Mouse (Mus musculus) mesoderm, embryonic 11.5 days (tissue): ENCODE measurements at regions not wholly inside any gene's neighbourhood (a gene's known extent, or its start where the extent isn't known, plus 50 kb on each side); places are given as distances from the start of the nearest gene placed in this dataset.
A peak's percentile ranks its signal among the peaks of the same experiment; 100 is the strongest.

Experiments
- DNase-seq: peaks from one replicate; pipeline ENCODE4 v3.0.0-alpha.2; 2012; ENCODE audit warnings: low read depth, low spot score

GRCm38 (mm10) chr6:51002713-51003112, 348.5 kb upstream of the Npvf start:
- peak; percentile 73 for DNase-seq

- no peak for DNase-seq
Observed at GRCm38 (mm10) chr6:51006074-51006591, 351.9 kb upstream of the Npvf start.

- DNase-seq = no peak
Observed at GRCm38 (mm10) chr6:51009526-51010340, 355.5 kb upstream of the Npvf start.

- DNase-seq = no peak
Observed at GRCm38 (mm10) chr6:51010536-51010935, 356.3 kb upstream of the Npvf start.

- DNase-seq = no peak
Observed at GRCm38 (mm10) chr6:51012086-51012830, 358.0 kb upstream of the Npvf start.

- no peak for DNase-seq
Observed at GRCm38 (mm10) chr6:51015735-51016134, 361.5 kb upstream of the Npvf start.

- DNase-seq = no peak
Observed at GRCm38 (mm10) chr6:51016441-51017070, 362.3 kb upstream of the Npvf start.

- no peak for DNase-seq
Observed at GRCm38 (mm10) chr6:51017260-51017999, 363.2 kb upstream of the Npvf start.

GRCm38 (mm10) chr6:51021206-51021605, 367.0 kb upstream of the Npvf start:
- no peak for DNase-seq

GRCm38 (mm10) chr6:51023361-51023760, 369.1 kb upstream of the Npvf start:
- DNase-seq = no peak

- no peak for DNase-seq
Observed at GRCm38 (mm10) chr6:51024756-51025155, 370.5 kb upstream of the Npvf start.

GRCm38 (mm10) chr6:51025411-51025810, 371.2 kb upstream of the Npvf start:
- no peak for DNase-seq

GRCm38 (mm10) chr6:51027296-51027695, 373.1 kb upstream of the Npvf start:
- DNase-seq = no peak

GRCm38 (mm10) chr6:51029516-51029915, 375.3 kb upstream of the Npvf start:
- no peak for DNase-seq

GRCm38 (mm10) chr6:51029953-51030352, 375.7 kb upstream of the Npvf start:
- DNase-seq = no peak

- DNase-seq = no peak
Observed at GRCm38 (mm10) chr6:51033835-51034234, 379.6 kb upstream of the Npvf start.

GRCm38 (mm10) chr6:51036074-51036473, 381.8 kb upstream of the Npvf start:
- DNase-seq = no peak

- no peak for DNase-seq
Observed at GRCm38 (mm10) chr6:51036553-51036952, 382.3 kb upstream of the Npvf start.

- DNase-seq = no peak
Observed at GRCm38 (mm10) chr6:51036956-51037355, 382.7 kb upstream of the Npvf start.

GRCm38 (mm10) chr6:51039486-51040180, 385.4 kb upstream of the Npvf start:
- no peak for DNase-seq

- no peak for DNase-seq
Observed at GRCm38 (mm10) chr6:51043970-51044369, 388.5 kb upstream of the Nfe2l3 start.
